Mouse (Mus musculus): ENCODE measurements around the gene Tle4. TPM values are rescaled to one million over a fixed set of nuclear protein-coding genes. Genes with fewer than 3 reads are reported as not detected.

Gene Tle4
- total and polyA plus RNA-seq, 3 experiments = 18.9 to 27.7 (median 23.4) TPM

DNA sequence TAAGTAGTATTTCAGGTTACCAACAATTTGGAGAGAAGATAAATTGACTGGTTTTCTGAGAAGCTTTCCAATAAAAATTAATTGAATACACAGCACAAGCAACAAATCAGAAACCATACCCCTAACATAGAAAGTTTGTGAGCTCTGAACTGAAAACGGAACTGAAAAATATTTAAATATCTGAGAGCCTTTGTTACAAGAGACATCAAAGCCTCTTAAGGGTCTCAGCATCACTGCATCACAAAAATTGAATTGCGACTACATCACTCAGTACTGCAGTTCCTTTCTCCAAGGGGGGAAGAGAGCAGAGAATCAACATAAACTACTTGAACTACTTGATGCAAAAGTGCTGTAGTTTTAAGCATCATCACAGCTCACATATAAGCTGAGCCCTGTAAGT, 61.2 kb downstream of the Tle4 start:
- Histone ChIP-seq H3K27ac (ENCODE audit: insufficient read depth, low read depth) (0 out of 2 replicates have a peak overlapping the region, but pooled peaks have one; percentile 64), H3K9ac (ENCODE audit: insufficient read depth, low read depth) (no peak overlapping the region), H3K4me1 (ENCODE audit: control insufficient read depth in 1 of 2, insufficient read depth in 2 of 2) (peaks cover 2 to 48% of the 10 kb centered on the region in 2 experiments; a peak in 3 of 4 replicates), H3K36me3 (replicated peaks in 1 of 2; ENCODE audit: control insufficient read depth in 1 of 2, insufficient read depth in 1 of 2, low read length in 1 of 2) (peaks cover 0 to 21% of the 10 kb centered on the region in 2 experiments), H3K4me3 (replicated peaks in 1 of 3; ENCODE audit: low read depth in 2 of 3, low read length in 2 of 3, poor library complexity in 1 of 3) (no peak overlapping the region), H3K79me2 (replicated peaks; ENCODE audit: control insufficient read depth, extremely low read depth, insufficient read depth, poor library complexity, severe bottlenecking) (peaks cover 23% of the 10 kb centered on the region), H3K4me2 (ENCODE audit: insufficient read depth, low read depth, poor library complexity, severe bottlenecking) (peak overlapping the region; percentile 16), H3K27me3 (replicated peaks) (no peaks in the 10 kb centered on the region), H3K9me3 (replicated peaks; ENCODE audit: low read length) (no peaks in the 10 kb centered on the region)
- in situ Hi-C loops (cut with MboI; ENCODE audit: low pct_ligation_motif_present, low pct_unique_long_range_greater_than_20kb, low sequenced_read_pairs) (no loop called here), dilution Hi-C loops (cut with MboI; ENCODE audit: extremely low pct_ligation_motif_present, extremely low pct_unique_long_range_greater_than_20kb, low sequenced_read_pairs) (no loop called here)
- no peak for DNase-seq (ENCODE audit: extremely low read depth)
- TF ChIP-seq IRF4 (IDR thresholded peaks at IDR 0.05; ENCODE audit: low read depth, low read length) (peak; percentile 79), EP300 (IDR thresholded peaks at IDR 0.05; ENCODE audit: low read length) (peak; percentile 65), MXI1 (IDR thresholded peaks at IDR 0.05; ENCODE audit: low read depth, low read length) (no peak)

DNA sequence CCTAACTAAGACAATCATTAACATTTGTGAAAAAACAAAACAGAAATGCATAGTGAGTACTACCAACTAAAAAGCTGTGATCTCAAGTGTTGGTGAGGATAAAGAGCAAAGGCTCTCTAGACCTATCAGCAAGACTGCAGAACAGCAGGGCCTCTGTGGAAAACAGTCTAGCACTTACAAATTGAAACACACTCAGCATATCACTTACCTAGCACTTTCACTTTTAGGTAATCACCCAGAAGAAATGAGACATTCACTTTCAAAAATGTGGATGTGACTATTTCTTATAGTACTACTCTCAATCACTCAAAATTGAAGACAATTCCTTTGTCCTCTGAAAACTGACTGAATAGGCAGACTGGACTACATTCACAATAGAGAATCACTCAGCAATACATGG, 63.4 kb downstream of the Tle4 start:
- dilution Hi-C loops (cut with MboI; ENCODE audit: extremely low pct_ligation_motif_present, extremely low pct_unique_long_range_greater_than_20kb, low sequenced_read_pairs) = no loop called here
- Histone ChIP-seq H3K4me1 (ENCODE audit: control insufficient read depth in 1 of 2, insufficient read depth in 2 of 2) (peaks cover 2 to 45% of the 10 kb centered on the region in 2 experiments; a peak in 3 of 4 replicates), H3K27me3 (replicated peaks) (no peaks in the 10 kb centered on the region), H3K4me3 (replicated peaks in 1 of 3; ENCODE audit: low read depth in 2 of 3, low read length in 2 of 3, poor library complexity in 1 of 3) (no peak overlapping the region), H3K36me3 (replicated peaks in 1 of 2; ENCODE audit: control insufficient read depth in 1 of 2, insufficient read depth in 1 of 2, low read length in 1 of 2) (peaks cover 0 to 20% of the 10 kb centered on the region in 2 experiments), H3K9me3 (replicated peaks; ENCODE audit: low read length) (no peaks in the 10 kb centered on the region), H3K27ac (ENCODE audit: insufficient read depth, low read depth) (no peak overlapping the region), H3K9ac (ENCODE audit: insufficient read depth, low read depth) (no peak overlapping the region), H3K79me2 (replicated peaks; ENCODE audit: control insufficient read depth, extremely low read depth, insufficient read depth, poor library complexity, severe bottlenecking) (peaks cover 20% of the 10 kb centered on the region), H3K4me2 (ENCODE audit: insufficient read depth, low read depth, poor library complexity, severe bottlenecking) (no peak overlapping the region)
- in situ Hi-C loops (cut with MboI; ENCODE audit: low pct_ligation_motif_present, low pct_unique_long_range_greater_than_20kb, low sequenced_read_pairs) = no loop called here
- no peak for TF ChIP-seq CHD2 (IDR thresholded peaks at IDR 0.05; ENCODE audit: low read length)
- no peak for TF ChIP-seq MAZ (IDR thresholded peaks at IDR 0.05; ENCODE audit: low read depth, low read length)
- TF ChIP-seq BHLHE40 (IDR thresholded peaks at IDR 0.05; ENCODE audit: low read depth, low read length) = 0 out of 2 replicates have a peak, but pooled peaks have one; percentile 7
- 0 out of 2 replicates have a peak, but pooled peaks have one; percentile 13 for TF ChIP-seq EP300 (IDR thresholded peaks at IDR 0.05; ENCODE audit: low read length)
- TF ChIP-seq MAFK (IDR thresholded peaks at IDR 0.05; ENCODE audit: insufficient replicate concordance, low read length) = peak; percentile 52; the same call in 1 of the 2 replicates
- no peak for DNase-seq (ENCODE audit: extremely low read depth)

DNA sequence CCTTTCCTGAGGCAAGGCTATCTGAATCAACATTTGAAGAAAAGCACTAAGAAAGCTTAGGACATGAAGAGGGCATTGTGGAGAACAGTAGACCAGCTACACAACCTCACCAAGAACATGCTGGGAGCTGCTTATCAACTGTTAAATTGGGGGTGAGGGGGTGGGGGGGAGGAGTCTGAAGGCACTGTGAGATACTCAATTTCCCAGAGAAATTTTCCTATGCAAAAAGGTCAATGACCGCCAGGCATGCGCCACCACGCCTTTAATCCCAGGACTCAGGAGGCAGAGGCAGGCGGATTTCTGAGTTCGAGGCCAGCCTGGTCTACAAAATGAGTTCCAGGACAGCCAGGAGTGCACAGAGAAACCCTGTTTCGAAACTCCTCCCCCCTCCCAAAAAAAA, 65.0 kb downstream of the Tle4 start:
- Histone ChIP-seq H3K9ac (ENCODE audit: insufficient read depth, low read depth) (no peak overlapping the region), H3K36me3 (replicated peaks in 1 of 2; ENCODE audit: control insufficient read depth in 1 of 2, insufficient read depth in 1 of 2, low read length in 1 of 2) (peaks cover 0 to 21% of the 10 kb centered on the region in 2 experiments), H3K4me1 (ENCODE audit: control insufficient read depth in 1 of 2, insufficient read depth in 2 of 2) (peaks cover 2 to 36% of the 10 kb centered on the region in 2 experiments; a peak in 3 of 4 replicates), H3K27ac (ENCODE audit: insufficient read depth, low read depth) (no peak overlapping the region), H3K27me3 (replicated peaks) (no peaks in the 10 kb centered on the region), H3K4me3 (replicated peaks in 1 of 3; ENCODE audit: low read depth in 2 of 3, low read length in 2 of 3, poor library complexity in 1 of 3) (no peak overlapping the region), H3K4me2 (ENCODE audit: insufficient read depth, low read depth, poor library complexity, severe bottlenecking) (no peak overlapping the region), H3K9me3 (replicated peaks; ENCODE audit: low read length) (no peaks in the 10 kb centered on the region), H3K79me2 (replicated peaks; ENCODE audit: control insufficient read depth, extremely low read depth, insufficient read depth, poor library complexity, severe bottlenecking) (peaks cover 15% of the 10 kb centered on the region)
- in situ Hi-C loops (cut with MboI; ENCODE audit: low pct_ligation_motif_present, low pct_unique_long_range_greater_than_20kb, low sequenced_read_pairs) (no loop called here), dilution Hi-C loops (cut with MboI; ENCODE audit: extremely low pct_ligation_motif_present, extremely low pct_unique_long_range_greater_than_20kb, low sequenced_read_pairs) (no loop called here)
- no peak for TF ChIP-seq MXI1 (IDR thresholded peaks at IDR 0.05; ENCODE audit: low read depth, low read length)
- no peak for TF ChIP-seq SMC3 (IDR thresholded peaks at IDR 0.05; ENCODE audit: low read depth, low read length)
- TF ChIP-seq POLR2A (IDR thresholded peaks at IDR 0.05; ENCODE audit: low read depth, low read length) = no peak
- no peak for TF ChIP-seq RAD21 (IDR thresholded peaks at IDR 0.05; ENCODE audit: low read depth, low read length)
- TF ChIP-seq EP300 (IDR thresholded peaks at IDR 0.05; ENCODE audit: low read length) = no peak
- TF ChIP-seq ZKSCAN1 (IDR thresholded peaks at IDR 0.05; ENCODE audit: borderline replicate concordance, low read depth, low read length) = no peak
- no peak for TF ChIP-seq BHLHE40 (IDR thresholded peaks at IDR 0.05; ENCODE audit: low read depth, low read length)
- TF ChIP-seq TBP (conservative IDR thresholded peaks at IDR 0.05; ENCODE audit: low read depth, low read length) = no peak
- no peak for TF ChIP-seq RCOR1 (conservative IDR thresholded peaks at IDR 0.05; ENCODE audit: low read depth, low read length)
- TF ChIP-seq POLR2AphosphoS2 (IDR thresholded peaks at IDR 0.05; ENCODE audit: low read depth, low read length) = no peak
- TF ChIP-seq MAZ (IDR thresholded peaks at IDR 0.05; ENCODE audit: low read depth, low read length) = no peak
- no peak for TF ChIP-seq HCFC1 (IDR thresholded peaks at IDR 0.05; ENCODE audit: low read depth, low read length)
- TF ChIP-seq MYC (IDR thresholded peaks at IDR 0.05; ENCODE audit: low read depth, low read length) = no peak
- no peak for TF ChIP-seq GABPA (IDR thresholded peaks at IDR 0.05; ENCODE audit: insufficient replicate concordance, low read depth, low read length)
- TF ChIP-seq IRF4 (IDR thresholded peaks at IDR 0.05; ENCODE audit: low read depth, low read length) = no peak
- DNase-seq (ENCODE audit: extremely low read depth) = no peak
